Mouse (Mus musculus) kidney, adult 2 months (tissue): ENCODE data around the gene Tmbim1.

Experiments used
- CTCF ChIP-seq: fragments of 200-500 bp; conservative IDR thresholded peaks from 2 replicates; pipeline ENCODE4 v1.5.1; 2011; ENCODE audit warnings: low read depth, mild to moderate bottlenecking, control low read depth, low read length, moderate library complexity, mixed read lengths; ENCODE audit not compliant: insufficient read depth, insufficient read length
- POLR2A ChIP-seq: fragments of 200-500 bp; IDR thresholded peaks from one replicate; pipeline ENCODE4 v1.6.1; 2011; ENCODE audit warnings: low read depth, low read length, control low read depth

DNA sequence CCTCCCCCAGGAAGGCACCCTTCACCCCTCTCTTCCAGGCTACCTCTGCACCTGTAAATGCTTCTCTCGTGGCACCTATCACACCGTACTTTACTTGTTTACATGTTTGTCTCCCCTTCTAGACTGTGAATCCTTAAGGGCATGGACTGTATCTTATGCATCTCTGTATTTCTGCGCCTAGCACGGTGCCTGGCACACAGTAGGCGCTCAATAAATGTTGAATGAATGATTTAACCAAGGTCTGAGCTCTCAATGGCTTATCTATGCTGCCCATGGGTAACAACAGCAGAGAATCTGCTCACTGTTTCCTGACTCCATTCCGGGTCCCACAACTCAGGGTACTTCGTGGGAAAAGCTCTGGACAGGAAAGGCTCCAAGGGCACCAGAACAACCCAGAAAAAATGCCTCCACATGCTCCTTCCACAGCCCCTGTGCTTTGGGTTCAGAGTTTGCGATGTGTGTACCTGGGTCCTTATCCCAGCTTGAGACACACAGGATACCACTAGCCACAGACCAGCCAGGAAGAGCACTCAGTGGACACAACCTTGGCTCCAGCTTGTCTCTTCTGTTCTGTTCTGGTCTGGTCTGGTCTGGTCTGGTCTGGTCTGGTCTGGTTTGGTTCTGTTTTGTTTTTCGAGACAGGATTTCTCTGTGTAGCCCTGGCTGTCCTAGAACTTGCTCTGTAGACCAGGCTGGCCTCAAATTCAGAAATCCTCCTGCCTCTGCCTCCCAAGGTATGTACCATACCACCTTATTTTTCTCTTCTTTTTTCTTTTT, 48.2 kb upstream of the Tmbim1 start:
- no peak for TF ChIP-seq CTCF
- no peak for TF ChIP-seq POLR2A
